Mouse (Mus musculus) ES-Bruce4 (cell line): ENCODE measurements around the gene Hist1h3g. TPM values are rescaled to one million over a fixed set of nuclear protein-coding genes. Genes with fewer than 3 reads are reported as not detected.

ENCODE experiments used
- H3K27ac ChIP-seq: 2 replicates; pipeline ENCODE4 v1.5.1; 2012; ENCODE audit warnings: low read length, inconsistent platforms; ENCODE audit not compliant: insufficient read depth
- H3K27me3 ChIP-seq: 2 replicates; pipeline ENCODE4 v1.6.1; 2012; ENCODE audit warnings: mild to moderate bottlenecking, low read length, inconsistent platforms; ENCODE audit not compliant: control insufficient read depth, poor library complexity, insufficient read depth, severe bottlenecking
- H3K36me3 ChIP-seq: 2 replicates; pipeline ENCODE4 v1.6.1; 2012; ENCODE audit warnings: inconsistent platforms, mild to moderate bottlenecking, low read length, moderate library complexity; ENCODE audit not compliant: control insufficient read depth, poor library complexity, insufficient read depth, severe bottlenecking
- H3K4me1 ChIP-seq: one replicate; pipeline ENCODE4 v1.8.1; 2011; ENCODE audit warnings: low read length; ENCODE audit not compliant: control insufficient read depth, insufficient read depth
- H3K4me3 ChIP-seq: 2 replicates; pipeline ENCODE4 v1.5.1; 2011; ENCODE audit warnings: low read depth, mild to moderate bottlenecking, low read length
- H3K9ac ChIP-seq: 2 replicates; pipeline ENCODE4 v1.6.1; 2012; ENCODE audit warnings: low read depth, mild to moderate bottlenecking, inconsistent platforms; ENCODE audit not compliant: poor library complexity, severe bottlenecking
- H3K9me3 ChIP-seq: replicated peaks from 2 replicates; pipeline ENCODE4 v1.6.1; 2012; ENCODE audit warnings: mild to moderate bottlenecking, low read length, inconsistent platforms; ENCODE audit not compliant: control insufficient read depth, poor library complexity, insufficient read depth, severe bottlenecking
- CTCF ChIP-seq: IDR thresholded peaks from one replicate; pipeline ENCODE4 v1.8.1; 2011; ENCODE audit warnings: low read depth, low read length
- EP300 ChIP-seq: IDR thresholded peaks from 2 replicates; pipeline ENCODE4 v1.6.1; 2011; ENCODE audit warnings: low read depth, low read length; ENCODE audit not compliant: insufficient read depth
- POLR2A ChIP-seq: IDR thresholded peaks from one replicate; pipeline ENCODE4 v1.8.1; 2011; ENCODE audit warnings: low read length; ENCODE audit not compliant: insufficient read depth
- polyA plus RNA-seq: library from polyadenylated mRNA; stranded (reverse); fragments of >200 nt; gene quantifications from 2 replicates; pipeline ENCODE4 v1.2.4, GENCODE M21; 2011; ENCODE audit warnings: low read depth; ENCODE audit not compliant: missing spikeins, insufficient read depth, insufficient read length

Gene Hist1h3g
- polyA plus RNA-seq, 1 experiment: 8.9 TPM

DNA sequence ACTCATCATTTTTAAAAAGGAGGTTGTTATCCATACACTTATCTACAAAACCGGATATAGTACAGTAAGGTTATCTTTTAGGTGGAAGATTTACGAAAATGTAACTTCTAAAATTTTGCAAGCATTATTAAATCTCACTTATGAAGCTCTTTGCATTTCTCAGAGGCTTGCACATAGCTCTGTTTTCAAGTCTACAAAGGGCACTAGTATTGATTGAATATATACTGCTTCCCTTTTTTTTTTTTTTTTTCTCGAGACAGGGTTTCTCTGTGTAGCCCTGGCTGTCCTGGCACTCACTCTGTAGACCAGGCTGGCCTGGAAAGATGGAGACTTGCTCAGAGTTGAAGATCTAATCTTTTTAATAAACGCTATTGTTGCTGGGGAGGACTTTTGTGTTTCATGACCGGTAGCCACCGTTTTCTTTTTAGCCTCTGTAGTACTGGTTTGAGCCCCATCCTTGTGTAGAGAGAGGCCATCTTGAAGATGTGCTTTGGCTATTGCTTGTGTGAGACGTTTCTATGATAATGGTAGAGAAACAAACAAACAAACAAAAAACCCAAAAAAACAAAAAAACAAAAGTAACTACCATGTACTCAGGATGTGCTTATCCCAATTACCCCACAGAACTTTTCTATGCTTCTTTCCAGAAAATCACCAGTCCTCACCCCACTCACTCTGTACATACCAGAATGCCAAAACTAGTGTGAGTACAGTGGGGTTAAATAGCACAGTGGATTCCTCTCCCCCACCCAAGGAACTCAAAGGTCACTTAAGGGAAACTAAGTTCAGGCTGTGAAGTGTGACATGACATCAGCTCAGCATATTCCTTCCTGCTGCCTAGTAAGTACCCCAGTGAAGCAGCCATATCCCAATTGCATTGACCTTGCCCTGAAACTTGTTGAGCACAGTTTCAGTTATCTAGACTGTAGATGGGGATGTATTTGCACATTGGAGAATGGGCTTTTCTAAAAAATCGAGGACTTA is 17.0 kb downstream of the Hist1h3g start:
- TF ChIP-seq EP300: no peak
- no peak for TF ChIP-seq POLR2A
- TF ChIP-seq CTCF: no peak
- H3K4me3 ChIP-seq: no peak overlapping the region
- no peaks in the 10 kb centered on the region for H3K9me3 ChIP-seq
- H3K4me1 ChIP-seq: no peaks in the 10 kb centered on the region
- peak overlapping the region; percentile 86 for H3K27ac ChIP-seq
- no peaks in the 10 kb centered on the region for H3K36me3 ChIP-seq
- no peaks in the 10 kb centered on the region for H3K27me3 ChIP-seq
- peak overlapping the region; percentile 80 for H3K9ac ChIP-seq

DNA sequence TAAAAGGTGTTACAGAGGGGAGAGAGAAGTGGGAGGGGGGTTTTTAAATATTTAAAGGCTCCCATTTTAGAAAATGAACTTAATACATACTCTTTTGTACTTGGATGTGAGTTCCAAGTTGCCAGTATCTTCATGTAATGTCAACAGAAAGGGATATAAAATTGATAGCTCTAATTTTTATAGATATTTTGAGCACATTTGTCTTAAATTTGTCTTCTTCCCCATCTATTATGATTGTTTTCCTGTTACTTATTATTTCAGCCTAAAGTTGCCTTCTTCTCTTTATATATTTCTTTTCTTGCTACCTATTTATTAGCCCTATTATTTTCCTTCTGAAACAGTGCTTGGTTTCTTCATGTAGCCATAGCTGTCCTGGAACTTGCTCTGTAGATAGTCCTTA is 17.7 kb downstream of the Hist1h3g start, which contains the start of gene Hist1h1d:
TSS of gene Hist1h1d (plus strand) at position 301 of the 400 bp plus-strand sequence.
- TF ChIP-seq EP300 (no peak), CTCF (no peak), POLR2A (no peak)
- peak within 1 kb of the TSS; percentile 95 for H3K9ac ChIP-seq
- no peak within 1 kb of the TSS for H3K4me3 ChIP-seq

DNA sequence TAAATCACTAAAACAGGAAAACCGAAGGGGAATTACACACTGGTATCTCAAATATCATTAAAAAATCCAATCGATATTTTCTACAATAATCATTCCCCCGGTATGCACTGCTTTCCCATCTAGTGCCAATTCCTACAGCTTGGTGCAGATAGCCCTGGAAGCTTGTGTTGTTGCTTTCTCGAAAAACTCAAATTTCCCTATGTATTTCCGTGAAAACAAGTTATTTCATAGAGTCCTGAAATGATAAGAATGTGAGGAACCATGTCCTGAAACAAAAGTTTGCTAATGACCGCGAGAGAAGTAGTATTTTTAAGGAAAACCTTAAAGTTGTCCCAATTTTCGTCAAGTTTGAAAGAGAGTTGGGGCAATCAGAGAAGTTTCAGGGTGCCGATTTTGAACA is 19.2 kb downstream of the Hist1h3g start:
- peak overlapping the region; percentile 95 for H3K9ac ChIP-seq
- H3K36me3 ChIP-seq: no peaks in the 10 kb centered on the region
- H3K9me3 ChIP-seq: no peaks in the 10 kb centered on the region
- H3K4me3 ChIP-seq: peak overlapping the region; percentile 34; the same call in 1 of the 2 replicates
- TF ChIP-seq CTCF (no peak), EP300 (no peak), POLR2A (no peak)
- H3K27me3 ChIP-seq: no peaks in the 10 kb centered on the region
- H3K4me1 ChIP-seq: no peaks in the 10 kb centered on the region
- peak overlapping the region; percentile 63 for H3K27ac ChIP-seq

More for the DNA sequence above, 17.7 kb downstream of the Hist1h3g start, which contains the start of gene Hist1h1d:
- Histone ChIP-seq H3K4me1 (no peaks in the 10 kb centered on the region), H3K9me3 (no peaks in the 10 kb centered on the region), H3K27ac (peak within 1 kb of the TSS; percentile 86), H3K36me3 (no peaks in the 10 kb centered on the region), H3K27me3 (no peaks in the 10 kb centered on the region)

- Histone ChIP-seq H3K4me1 (no peaks in the 10 kb centered on the region), H3K9ac (peak overlapping the region; percentile 95), H3K27me3 (no peaks in the 10 kb centered on the region), H3K9me3 (no peaks in the 10 kb centered on the region), H3K36me3 (no peaks in the 10 kb centered on the region), H3K4me3 (peak overlapping the region; percentile 68), H3K27ac (peak overlapping the region; percentile 90)
- TF ChIP-seq POLR2A: peak; percentile 99
- no peak for TF ChIP-seq EP300
Observed at GRCm38 (mm10) chr13:23554925-23555838, 20.0 kb downstream of the Hist1h3g start.

DNA sequence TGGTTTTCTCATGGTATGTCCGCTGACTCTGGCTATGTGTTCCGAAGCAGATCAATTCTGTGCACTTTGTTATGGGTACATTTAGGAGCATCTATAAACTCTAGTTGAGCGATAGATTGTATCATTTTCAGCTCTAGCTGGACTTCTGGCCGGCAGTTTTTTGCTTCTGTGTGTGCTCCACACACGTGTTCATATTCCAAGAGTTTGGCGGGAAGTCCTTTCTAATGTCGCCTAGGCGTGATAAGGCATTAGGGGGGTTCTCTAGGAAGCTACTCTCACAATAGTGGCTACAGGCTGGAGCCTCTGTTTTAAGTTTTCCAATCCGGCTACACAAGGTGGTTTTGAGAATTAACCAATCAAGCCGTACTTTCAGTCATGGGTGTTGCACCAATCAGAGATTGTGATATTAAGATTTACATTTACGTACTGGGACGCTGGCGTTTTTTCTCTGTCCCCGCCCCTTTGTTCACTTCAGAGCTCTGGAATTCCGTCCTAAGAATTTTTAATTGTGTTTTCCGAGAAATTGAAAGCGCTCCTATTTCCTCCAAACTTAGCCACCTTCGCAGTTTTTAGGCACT is 20.7 kb downstream of the Hist1h3g start:
- Histone ChIP-seq H3K4me3 (peak overlapping the region; percentile 68), H3K4me1 (no peaks in the 10 kb centered on the region), H3K36me3 (no peaks in the 10 kb centered on the region), H3K27me3 (no peaks in the 10 kb centered on the region), H3K9me3 (no peaks in the 10 kb centered on the region), H3K9ac (peak overlapping the region; percentile 91), H3K27ac (peak overlapping the region; percentile 94)
- TF ChIP-seq POLR2A: peak; percentile 92
- no peak for TF ChIP-seq EP300
- no peak for TF ChIP-seq CTCF
